Mouse (Mus musculus) right cerebral cortex, postnatal 4 days (tissue): ENCODE measurements around the gene Ctdspl2.

Source experiments
- DNase-seq: peaks from one replicate; pipeline ENCODE4 v3.0.0-alpha.2; 2022

The Ctdspl2 gene

GRCm38 (mm10) chr2:122059365-122060115 is 103.7 kb downstream of the Ctdspl2 start:
- DNase-seq: no peak
